Mouse (Mus musculus) hindbrain, postnatal 0 days (tissue): ENCODE data around the gene Sobp. TPM values are rescaled to one million over a fixed set of nuclear protein-coding genes. Genes with fewer than 3 reads are reported as not detected.

Source experiments
- ATAC-seq: fragments of 200-750 bp; cut with Nextera tagmentation; 2 replicates; pipeline ENCODE4 v1.8.0; 2017; ENCODE audit warnings: mild to moderate bottlenecking, moderate TSS enrichment, moderate library complexity
- DNase-seq: peaks from one replicate; pipeline ENCODE4 v3.0.0-alpha.2; 2015; ENCODE audit warnings: low spot score
- H3K27ac ChIP-seq: fragments of 300-500 bp; sonication (generic); 2 replicates; pipeline ENCODE4 v1.5.1; 2014; ENCODE audit warnings: mild to moderate bottlenecking
- H3K27me3 ChIP-seq: fragments of 300-500 bp; sonication (generic); 2 replicates; pipeline ENCODE4 v1.6.1; 2014; ENCODE audit warnings: low read length, mixed read lengths; ENCODE audit not compliant: insufficient read depth
- H3K36me3 ChIP-seq: fragments of 300-500 bp; sonication (generic); 2 replicates; pipeline ENCODE4 v1.6.1; 2014; ENCODE audit warnings: low read length, mixed read lengths; ENCODE audit not compliant: insufficient read depth
- H3K4me1 ChIP-seq: fragments of 300-500 bp; sonication (generic); 2 replicates; pipeline ENCODE4 v1.6.1; 2014; ENCODE audit warnings: antibody characterized with exemption, low read length, mixed read lengths; ENCODE audit not compliant: insufficient read depth
- H3K4me2 ChIP-seq: fragments of 300-500 bp; sonication (generic); 2 replicates; pipeline ENCODE4 v1.6.1; 2014; ENCODE audit warnings: low read depth, mild to moderate bottlenecking, low read length, moderate library complexity, mixed read lengths
- H3K4me3 ChIP-seq: fragments of 300-500 bp; sonication (generic); 2 replicates; pipeline ENCODE4 v1.5.1; 2014; ENCODE audit warnings: low read length
- H3K9ac ChIP-seq: fragments of 300-500 bp; sonication (generic); replicated peaks from 2 replicates; pipeline ENCODE4 v1.6.1; 2014; ENCODE audit warnings: mild to moderate bottlenecking, low read length, moderate library complexity, mixed read lengths
- H3K9me3 ChIP-seq: fragments of 300-500 bp; sonication (generic); 2 replicates; pipeline ENCODE4 v1.6.1; 2016; ENCODE audit warnings: low read length, mixed read lengths
- CTCF ChIP-seq: IDR thresholded peaks from 2 replicates; pipeline ENCODE4 v1.5.1; 2016; ENCODE audit warnings: antibody characterized with exemption, control low read depth, low read depth
- WGBS: fragments of 180-500 bp; shearing (Covaris S2); extraction: QIAGEN DNeasy Blood & Tissue Kit; methylation state at CpG from one replicate; pipeline ENCODE4 v1.1.7; 2014; 5-methylcytosine and 5-hydroxymethylcytosine counted together
- polyA plus RNA-seq: library from polyadenylated mRNA; unstranded; fragments of >200 nt; fragmentation: Nextera tagmentation; extraction: Ambion mirVana; gene quantifications from 2 replicates; pipeline ENCODE4 v1.2.1, GENCODE M21; 2015
- total RNA-seq: library from RNA; depleted of rRNA; stranded (reverse); fragments of >200 nt; gene quantifications from 2 replicates; pipeline ENCODE4 v1.2.3, GENCODE M21; 2014

Gene Sobp
- total and polyA plus RNA-seq, 2 experiments from 2014 or later: 13.8 to 21.4 TPM

GRCm38 (mm10) chr10:43211866-43212265 lies 37.5 kb upstream of the Sobp start:
- H3K9ac ChIP-seq: no peak overlapping the region
- H3K9me3 ChIP-seq: 0 out of 2 replicates have a peak, but pooled peaks cover 2% of the 10 kb centered on the region
- ATAC-seq (no peak), DNase-seq (peak; percentile 28)
- no peaks in the 10 kb centered on the region for H3K27me3 ChIP-seq
- no peaks in the 10 kb centered on the region for H3K36me3 ChIP-seq
- peak; percentile 49 for TF ChIP-seq CTCF
- H3K4me1 ChIP-seq: no peaks in the 10 kb centered on the region
- H3K4me3 ChIP-seq: no peak overlapping the region
- no peak overlapping the region for H3K4me2 ChIP-seq
- H3K27ac ChIP-seq: no peak overlapping the region
- 25% methylated on average over 6 of the region's 6 CpGs for WGBS

GRCm38 (mm10) chr10:43203865-43204264 lies 29.5 kb upstream of the Sobp start:
- 80% methylated on average over 3 of the region's 3 CpGs for WGBS
- H3K9me3 ChIP-seq: 0 out of 2 replicates have a peak, but pooled peaks cover under 1% of the 10 kb centered on the region
- no peaks in the 10 kb centered on the region for H3K27me3 ChIP-seq
- H3K36me3 ChIP-seq: no peaks in the 10 kb centered on the region
- H3K27ac ChIP-seq: no peak overlapping the region
- H3K4me1 ChIP-seq: no peaks in the 10 kb centered on the region
- ATAC-seq (no peak), DNase-seq (no peak)
- no peak overlapping the region for H3K4me3 ChIP-seq
- no peak overlapping the region for H3K4me2 ChIP-seq
- no peak overlapping the region for H3K9ac ChIP-seq
- TF ChIP-seq CTCF: no peak

DNA sequence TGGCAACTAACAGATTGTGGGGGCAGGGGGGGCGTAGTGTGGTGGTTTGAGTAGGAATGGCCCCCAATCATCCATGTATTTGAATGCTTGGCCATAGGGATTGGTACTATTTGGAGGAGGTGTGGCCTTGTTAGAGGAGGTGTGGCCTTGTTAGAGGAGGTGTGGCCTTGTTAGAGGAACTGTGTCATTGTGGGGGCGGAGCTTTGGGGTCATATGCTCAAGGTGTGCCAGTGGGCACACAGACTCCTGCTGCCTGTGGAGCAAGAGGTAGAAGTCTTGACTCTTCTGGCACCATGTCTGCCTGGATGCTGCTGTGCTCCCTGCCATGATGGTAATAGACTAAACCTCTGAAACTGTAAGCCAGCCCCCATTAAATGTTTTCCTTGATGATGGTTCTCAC lies 25.9 kb upstream of the Sobp start:
- Histone ChIP-seq H3K4me1 (no peaks in the 10 kb centered on the region), H3K27me3 (no peaks in the 10 kb centered on the region), H3K4me3 (no peak overlapping the region), H3K27ac (no peak overlapping the region), H3K4me2 (no peak overlapping the region), H3K9me3 (no peaks in the 10 kb centered on the region), H3K9ac (no peak overlapping the region), H3K36me3 (no peaks in the 10 kb centered on the region)
- 88% methylated on average over 2 of the region's 2 CpGs for WGBS
- DNase-seq: no peak
- ATAC-seq: no peak
- TF ChIP-seq CTCF: no peak

DNA sequence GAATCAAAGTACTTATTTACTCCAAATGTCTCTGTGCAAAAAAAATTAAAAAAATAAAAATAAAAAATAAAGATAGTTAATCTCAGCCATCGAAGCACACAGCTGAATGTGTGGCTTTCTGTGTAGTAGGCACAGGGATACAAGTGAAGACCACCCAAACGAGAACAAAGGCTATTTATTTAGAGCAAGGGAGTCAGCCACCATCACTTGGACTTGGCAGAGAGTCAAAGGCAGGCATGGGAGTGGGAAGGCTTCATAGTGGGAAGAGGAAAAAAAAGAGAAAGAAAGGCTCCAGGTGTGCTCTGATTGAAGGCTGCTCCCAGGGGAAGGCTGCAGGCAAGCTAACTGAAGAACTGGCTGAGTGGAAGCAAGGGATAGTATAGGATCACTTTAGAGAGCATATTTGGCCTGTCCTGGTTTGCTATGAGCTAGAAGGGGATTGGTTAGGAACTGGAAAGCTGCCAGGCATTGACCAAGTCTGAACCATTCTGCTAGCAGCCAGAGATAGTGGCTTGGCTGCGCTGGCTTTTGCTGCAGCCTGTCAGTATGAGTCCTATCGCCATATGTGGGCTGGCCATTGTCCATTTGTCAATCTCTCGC lies 6.1 kb upstream of the Sobp start:
- Histone ChIP-seq H3K9me3 (no peaks in the 10 kb centered on the region), H3K27ac (peak overlapping the region; percentile 54; the same call in 1 of the 2 replicates), H3K4me1 (peaks cover 7% of the 10 kb centered on the region), H3K9ac (no peak overlapping the region), H3K36me3 (no peaks in the 10 kb centered on the region), H3K4me3 (no peak overlapping the region), H3K4me2 (0 out of 2 replicates have a peak overlapping the region, but pooled peaks have one; percentile 25), H3K27me3 (no peaks in the 10 kb centered on the region)
- 21% methylated on average over 5 of the region's 5 CpGs for WGBS
- ATAC-seq (peak; percentile 55; the same call in 1 of the 2 replicates), DNase-seq (peak; percentile 77)
- no peak for TF ChIP-seq CTCF

GRCm38 (mm10) chr10:43175156-43175601 lies 849 bp upstream of the Sobp start:
- peak overlapping the region; percentile 92 for H3K27ac ChIP-seq
- peak; percentile 49 for ATAC-seq
- peak; percentile 49 for DNase-seq
- H3K27me3 ChIP-seq: no peaks in the 10 kb centered on the region
- H3K4me2 ChIP-seq: peak overlapping the region; percentile 83
- WGBS: 1% methylated on average over 18 of the region's 18 CpGs
- H3K4me3 ChIP-seq: peak overlapping the region; percentile 74
- peaks cover 6% of the 10 kb centered on the region; the same call in 1 of the 2 replicates for H3K4me1 ChIP-seq
- peak overlapping the region; percentile 86 for H3K9ac ChIP-seq
- no peaks in the 10 kb centered on the region for H3K9me3 ChIP-seq
- H3K36me3 ChIP-seq: no peaks in the 10 kb centered on the region
- TF ChIP-seq CTCF: no peak

DNA sequence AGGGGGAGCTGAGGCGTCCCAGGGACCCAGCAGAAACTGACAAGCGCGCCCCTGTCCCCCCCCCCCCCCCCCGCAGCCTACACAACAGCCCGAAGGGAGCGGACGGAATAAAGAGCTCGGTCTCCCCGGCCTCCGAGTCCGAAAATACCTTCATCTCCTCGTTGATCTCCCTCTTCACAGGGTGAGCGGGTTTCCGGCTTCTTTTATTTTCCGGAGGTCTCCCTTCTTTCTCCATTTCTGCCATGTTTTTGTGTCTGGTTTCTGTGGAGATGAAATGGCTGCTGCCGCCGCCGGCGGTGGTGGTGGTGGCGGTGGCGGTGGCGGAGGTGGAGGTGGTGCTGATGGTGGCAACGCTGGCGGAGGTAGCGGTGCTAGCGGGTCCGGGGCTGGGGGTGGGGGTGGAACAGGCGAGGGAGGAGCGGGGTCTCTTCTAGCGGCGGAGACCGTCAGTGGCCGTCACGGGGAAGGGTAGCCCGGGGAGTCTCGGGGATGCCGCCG lies 453 bp downstream of the Sobp start:
- peak overlapping the region; percentile 83 for H3K4me2 ChIP-seq
- H3K27me3 ChIP-seq: no peaks in the 10 kb centered on the region
- peak overlapping the region; percentile 86 for H3K9ac ChIP-seq
- H3K36me3 ChIP-seq: no peaks in the 10 kb centered on the region
- under 1% methylated on average over 23 of the region's 38 CpGs for WGBS
- ATAC-seq (peak; percentile 64), DNase-seq (peak; percentile 62)
- H3K27ac ChIP-seq: peak overlapping the region; percentile 92
- no peaks in the 10 kb centered on the region for H3K9me3 ChIP-seq
- peak overlapping the region; percentile 74 for H3K4me3 ChIP-seq
- TF ChIP-seq CTCF: no peak
- peaks cover 10% of the 10 kb centered on the region; the same call in 1 of the 2 replicates for H3K4me1 ChIP-seq

DNA sequence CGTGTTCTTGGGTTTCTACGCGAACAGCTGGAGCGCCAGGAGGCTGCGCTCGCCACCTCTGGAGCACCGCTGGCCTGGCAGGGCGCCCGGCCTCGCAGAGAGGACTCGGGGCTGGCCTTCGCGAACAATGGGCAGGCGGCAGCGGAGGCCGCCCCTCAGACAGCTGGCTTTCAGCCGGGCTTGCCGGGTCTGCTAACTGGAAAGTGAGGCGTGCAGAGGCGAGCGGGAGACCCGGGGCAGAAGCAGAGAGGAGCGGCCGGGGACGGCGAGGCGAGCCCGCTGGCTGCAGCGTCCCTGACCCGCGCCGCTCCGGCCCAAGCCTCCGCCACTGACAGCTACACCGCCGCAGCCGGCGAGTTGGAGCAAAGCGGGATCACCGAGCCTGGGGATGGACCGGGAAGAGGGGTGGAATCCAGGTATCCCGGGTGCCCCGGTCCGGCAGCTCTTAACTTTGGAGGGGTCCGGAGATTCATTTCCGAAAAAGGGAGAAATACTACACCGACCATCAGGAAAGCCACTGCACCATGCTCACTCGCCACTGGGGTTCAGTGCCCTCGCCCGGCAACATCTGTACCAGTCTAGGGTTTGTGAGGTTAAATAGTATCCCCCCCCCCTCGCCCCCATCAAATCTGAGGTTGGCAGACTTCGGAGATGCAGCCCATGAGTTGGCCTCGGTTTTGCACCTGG lies 1.0 kb downstream of the Sobp start:
- ATAC-seq (peak; percentile 50), DNase-seq (peak; percentile 78)
- peak; percentile 40 for TF ChIP-seq CTCF
- under 1% methylated on average over 53 of the region's 53 CpGs for WGBS
- Histone ChIP-seq H3K4me1 (peaks cover 10% of the 10 kb centered on the region; the same call in 1 of the 2 replicates), H3K9ac (peak overlapping the region; percentile 86), H3K9me3 (no peaks in the 10 kb centered on the region), H3K36me3 (no peaks in the 10 kb centered on the region), H3K4me3 (peak overlapping the region; percentile 74), H3K27ac (peak overlapping the region; percentile 92), H3K27me3 (no peaks in the 10 kb centered on the region), H3K4me2 (peak overlapping the region; percentile 83)
